Mouse (Mus musculus) heart, adult 18-20 months (tissue): ENCODE measurements around the gene Olfr136. TPM values are rescaled to one million over a fixed set of nuclear protein-coding genes. Genes with fewer than 3 reads are reported as not detected.

Experiments used
- DNase-seq, 2 experiments: peaks; one replicate each; pipeline ENCODE4 v3.0.0; 2021 to 2022; ENCODE audit warnings: mixed read lengths in 1 of 2
- long read RNA-seq, 2 experiments: library from polyadenylated mRNA; stranded (forward); transcript quantifications; one replicate each; pipeline ENCODE4 v2.0.0; 2021
- total RNA-seq, 2 experiments: library from RNA; stranded (reverse); gene quantifications; 2 replicates each; pipeline ENCODE4 v1.2.3; 2021

Gene Olfr136
- total RNA-seq, result not detected
- long read RNA-seq, experiment 1, result 0 reads
- long read RNA-seq, experiment 2, result 0 reads

DNA sequence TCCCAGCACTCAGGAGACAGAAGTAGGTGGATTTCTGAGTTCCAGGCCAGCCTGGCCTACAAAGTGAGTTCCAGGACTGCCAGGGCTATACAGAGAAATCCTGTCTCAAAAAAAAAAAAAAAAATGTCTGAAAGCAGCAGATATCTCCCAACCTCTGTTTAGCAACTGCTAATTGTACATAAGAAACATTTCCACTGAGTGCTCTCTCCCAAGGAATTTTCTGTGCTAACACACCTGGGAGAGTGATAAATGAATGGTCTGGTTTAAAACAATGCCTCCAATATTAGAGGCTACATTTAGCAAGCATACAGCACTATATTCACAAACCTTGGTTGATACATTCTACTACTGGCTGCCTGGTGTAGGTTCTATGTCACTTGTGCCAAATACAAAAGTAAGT, at the start of gene Olfr136:
Olfr136 (plus strand) TSS at position 301 of the 400 bp plus-strand sequence.
- DNase-seq, result no peak

GRCm38 (mm10) chr17:38307470-38307869, 22.2 kb upstream of the Olfr136 start, which contains the start of gene Olfr137:
Gene Olfr137, minus strand, starts transcription at chr17:38307570.
- DNase-seq, result no peak

Other genes with a start within 250 kb of the Olfr136 start
- not detected for gene Olfr131, start 241.1 kb upstream of the Olfr136 start, total RNA-seq
- not detected for gene Olfr132, start 195.3 kb upstream of the Olfr136 start, total RNA-seq
- gene Olfr133, start 184.6 kb upstream of the Olfr136 start, total RNA-seq, result not detected
- not detected for gene Olfr134, start 158.4 kb upstream of the Olfr136 start, total RNA-seq
- gene Olfr135, start 125.5 kb upstream of the Olfr136 start, total RNA-seq, result not detected
- gene Olfr138, start 68.8 kb upstream of the Olfr136 start, total RNA-seq, result not detected
- not detected for gene Olfr137, start 22.3 kb upstream of the Olfr136 start, total RNA-seq
- gene Esp36, start 90.4 kb downstream of the Olfr136 start, total RNA-seq, result not detected
- not detected for gene Esp34, start 224.4 kb downstream of the Olfr136 start, total RNA-seq